Mouse (Mus musculus): ENCODE measurements around the gene Parl. TPM values are rescaled to one million over a fixed set of nuclear protein-coding genes. Genes with fewer than 3 reads are reported as not detected.

The Parl gene
- 110 and 115 TPM in 2 replicates for polyA plus RNA-seq (2015; fragmentation: Nextera tagmentation; extraction: Ambion mirVana)

- Histone ChIP-seq H3K4me2 (ENCODE audit: low read length) (peak within 1 kb of the TSS; percentile 70), H3K9ac (ENCODE audit: low read depth, low read length) (peak within 1 kb of the TSS; percentile 76), H3K4me1 (replicated peaks; ENCODE audit: insufficient read depth, low read length) (peaks cover 9% of the 10 kb centered on the region), H3K9me3 (replicated peaks; ENCODE audit: low read length) (no peaks in the 10 kb centered on the region), H3K36me3 (ENCODE audit: insufficient read depth, low read length) (peaks cover 5% of the 10 kb centered on the region; the same call in 1 of the 2 replicates), H3K27ac (peak within 1 kb of the TSS; percentile 86), H3K4me3 (replicated peaks; ENCODE audit: low read depth, low read length) (peak within 1 kb of the TSS; percentile 93), H3K27me3 (ENCODE audit: insufficient read depth, low read length) (no peaks in the 10 kb centered on the region)
- ATAC-seq (replicated peaks; ENCODE audit: low FRiP score, low read depth) (peak; percentile 89), DNase-seq (ENCODE audit: low spot score) (peak; percentile 93)
- under 1% methylated on average over 52 of the region's 52 CpGs for WGBS
- peak; percentile 98 for TF ChIP-seq CTCF (IDR thresholded peaks at IDR 0.05; ENCODE audit: low read depth)
These were observed at the start of gene Parl for GRCm38 (mm10) chr16:20301770-20302649. Parl (minus strand) TSS chr16:20302387.

GRCm38 (mm10) chr16:20345464-20345863 lies 43.3 kb upstream of the Parl start:
- H3K4me1 ChIP-seq (replicated peaks; ENCODE audit: insufficient read depth, low read length): no peaks in the 10 kb centered on the region
- DNase-seq (ENCODE audit: low spot score): no peak
- H3K27ac ChIP-seq: no peak overlapping the region
- H3K4me2 ChIP-seq (ENCODE audit: low read length): no peak overlapping the region
- peaks cover 6% of the 10 kb centered on the region; the same call in 1 of the 2 replicates for H3K36me3 ChIP-seq (ENCODE audit: insufficient read depth, low read length)
- no peaks in the 10 kb centered on the region for H3K27me3 ChIP-seq (ENCODE audit: insufficient read depth, low read length)
- no peak overlapping the region for H3K9ac ChIP-seq (ENCODE audit: low read depth, low read length)
- no peaks in the 10 kb centered on the region for H3K9me3 ChIP-seq (replicated peaks; ENCODE audit: low read length)
- H3K4me3 ChIP-seq (replicated peaks; ENCODE audit: low read depth, low read length): no peak overlapping the region
- no peak for TF ChIP-seq CTCF (IDR thresholded peaks at IDR 0.05; ENCODE audit: low read depth)
- WGBS: 56% methylated on average over 1 of the region's 1 CpGs
- no peak for ATAC-seq (replicated peaks; ENCODE audit: low FRiP score, low read depth)

- Histone ChIP-seq H3K4me3 (replicated peaks; ENCODE audit: low read depth, low read length) (no peak overlapping the region), H3K27ac (no peak overlapping the region), H3K27me3 (ENCODE audit: insufficient read depth, low read length) (no peaks in the 10 kb centered on the region), H3K4me2 (ENCODE audit: low read length) (no peak overlapping the region), H3K4me1 (replicated peaks; ENCODE audit: insufficient read depth, low read length) (no peaks in the 10 kb centered on the region), H3K36me3 (ENCODE audit: insufficient read depth, low read length) (peaks cover 6% of the 10 kb centered on the region; the same call in 1 of the 2 replicates), H3K9ac (ENCODE audit: low read depth, low read length) (no peak overlapping the region), H3K9me3 (replicated peaks; ENCODE audit: low read length) (no peaks in the 10 kb centered on the region)
- no peak for ATAC-seq (replicated peaks; ENCODE audit: low FRiP score, low read depth)
- no peak for TF ChIP-seq CTCF (IDR thresholded peaks at IDR 0.05; ENCODE audit: low read depth)
- no peak for DNase-seq (ENCODE audit: low spot score)
- 99% methylated on average over 3 of the region's 3 CpGs for WGBS
These were observed 36.4 kb upstream of the Parl start for GRCm38 (mm10) chr16:20338616-20339015.

- no peak overlapping the region for H3K4me3 ChIP-seq (replicated peaks; ENCODE audit: low read depth, low read length)
- DNase-seq (ENCODE audit: low spot score): no peak
- no peaks in the 10 kb centered on the region for H3K9me3 ChIP-seq (replicated peaks; ENCODE audit: low read length)
- ATAC-seq (replicated peaks; ENCODE audit: low FRiP score, low read depth): no peak
- no peak overlapping the region for H3K4me2 ChIP-seq (ENCODE audit: low read length)
- TF ChIP-seq CTCF (IDR thresholded peaks at IDR 0.05; ENCODE audit: low read depth): no peak
- no peak overlapping the region for H3K27ac ChIP-seq
- no peaks in the 10 kb centered on the region for H3K27me3 ChIP-seq (ENCODE audit: insufficient read depth, low read length)
- 94% methylated on average over 8 of the region's 8 CpGs for whole genome bisulfite sequencing
- H3K36me3 ChIP-seq (ENCODE audit: insufficient read depth, low read length): peaks cover 15% of the 10 kb centered on the region; the same call in 1 of the 2 replicates
- no peaks in the 10 kb centered on the region for H3K4me1 ChIP-seq (replicated peaks; ENCODE audit: insufficient read depth, low read length)
- no peak overlapping the region for H3K9ac ChIP-seq (ENCODE audit: low read depth, low read length)
These were observed 32.7 kb upstream of the Parl start for GRCm38 (mm10) chr16:20334918-20335317.

- TF ChIP-seq CTCF (IDR thresholded peaks at IDR 0.05; ENCODE audit: low read depth): no peak
- WGBS: 86% methylated on average over 5 of the region's 5 CpGs
- H3K4me3 ChIP-seq (replicated peaks; ENCODE audit: low read depth, low read length): no peak overlapping the region
- 0 out of 2 replicates have a peak, but pooled peaks cover 8% of the 10 kb centered on the region for H3K36me3 ChIP-seq (ENCODE audit: insufficient read depth, low read length)
- H3K9me3 ChIP-seq (replicated peaks; ENCODE audit: low read length): no peaks in the 10 kb centered on the region
- DNase-seq (ENCODE audit: low spot score) (no peak), ATAC-seq (replicated peaks; ENCODE audit: low FRiP score, low read depth) (no peak)
- no peak overlapping the region for H3K4me2 ChIP-seq (ENCODE audit: low read length)
- no peaks in the 10 kb centered on the region for H3K27me3 ChIP-seq (ENCODE audit: insufficient read depth, low read length)
- H3K4me1 ChIP-seq (replicated peaks; ENCODE audit: insufficient read depth, low read length): no peaks in the 10 kb centered on the region
- H3K9ac ChIP-seq (ENCODE audit: low read depth, low read length): no peak overlapping the region
- H3K27ac ChIP-seq: no peak overlapping the region
These were observed 26.1 kb upstream of the Parl start for GRCm38 (mm10) chr16:20328306-20328705.

- H3K27me3 ChIP-seq (ENCODE audit: insufficient read depth, low read length): no peaks in the 10 kb centered on the region
- no peak within 1 kb of the TSS for H3K9ac ChIP-seq (ENCODE audit: low read depth, low read length)
- H3K9me3 ChIP-seq (replicated peaks; ENCODE audit: low read length): no peaks in the 10 kb centered on the region
- H3K36me3 ChIP-seq (ENCODE audit: insufficient read depth, low read length): no peaks in the 10 kb centered on the region
- no peak within 1 kb of the TSS for H3K27ac ChIP-seq
- no peaks in the 10 kb centered on the region for H3K4me1 ChIP-seq (replicated peaks; ENCODE audit: insufficient read depth, low read length)
- ATAC-seq (replicated peaks; ENCODE audit: low FRiP score, low read depth): no peak
- no peak within 1 kb of the TSS for H3K4me2 ChIP-seq (ENCODE audit: low read length)
- no peak for TF ChIP-seq CTCF (IDR thresholded peaks at IDR 0.05; ENCODE audit: low read depth)
- H3K4me3 ChIP-seq (replicated peaks; ENCODE audit: low read depth, low read length): no peak within 1 kb of the TSS
- 70% methylated on average over 5 of the region's 5 CpGs for WGBS
- no peak for DNase-seq (ENCODE audit: low spot score)
These were observed 23.1 kb upstream of the Parl start, which contains the start of gene Cyp2ab1 for GRCm38 (mm10) chr16:20325286-20325685. Cyp2ab1 (minus strand) TSS chr16:20325404.

All from kidney, postnatal 0 days (tissue).